Mouse (Mus musculus): ENCODE measurements at regions not wholly inside any gene's neighbourhood (a gene's known extent, or its start where the extent isn't known, plus 50 kb on each side); places are given as distances from the start of the nearest gene placed in this dataset.

DNA sequence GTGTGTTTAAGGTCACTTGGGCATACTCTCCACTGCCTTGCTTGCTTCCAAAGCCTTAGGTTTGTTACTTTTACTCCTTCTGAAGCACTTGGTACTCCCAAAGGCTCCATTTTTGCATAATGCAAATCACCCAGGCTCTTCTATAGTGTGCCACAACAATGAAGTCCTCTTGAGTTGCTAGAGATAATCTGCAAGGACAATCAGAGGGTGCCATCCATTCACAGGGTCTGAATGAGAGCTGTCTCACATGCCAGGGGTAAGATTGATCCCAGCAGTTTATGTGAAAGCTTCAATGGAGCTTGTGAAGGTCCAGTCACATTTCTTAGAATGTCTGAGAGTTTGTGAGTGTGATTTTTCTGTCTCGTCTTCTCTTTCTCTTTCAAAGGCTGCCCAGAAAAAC is 310.4 kb upstream of the Nbea start:
- DNase-seq (ENCODE audit: low read depth in 3 of 3, low spot score in 3 of 3) (no peak), ATAC-seq (ENCODE audit: insufficient read depth) (no peak)
- Histone ChIP-seq H3K27me3 (ENCODE audit: control insufficient read depth, insufficient read depth, low read length) (no peaks in the 10 kb centered on the region), H3K4me2 (ENCODE audit: low read depth) (no peak overlapping the region), H3K4me1 (replicated peaks; ENCODE audit: control insufficient read depth in 2 of 2, insufficient read depth in 2 of 2, low read length in 1 of 2) (no peaks in the 10 kb centered on the region), H3K9ac (replicated peaks) (no peak overlapping the region), H3K4me3 (ENCODE audit: insufficient read depth in 1 of 2, low read depth in 2 of 2, low read length in 2 of 2) (no peak overlapping the region), H3K27ac (no peak overlapping the region), H3K9me3 (ENCODE audit: control insufficient read depth, low read length) (no peaks in the 10 kb centered on the region), H3K36me3 (replicated peaks; ENCODE audit: control insufficient read depth, insufficient read depth, low read depth) (no peaks in the 10 kb centered on the region)
- no peak for TF ChIP-seq EP300 (IDR thresholded peaks at IDR 0.05; ENCODE audit: low read depth)
- TF ChIP-seq CTCF (IDR thresholded peaks at IDR 0.05; ENCODE audit: low read depth): no peak
- 41% methylated on average over 1 of the region's 1 CpGs for WGBS (ENCODE audit: insufficient replicate concordance)

GRCm38 (mm10) chr3:56489154-56489553 is 305.7 kb upstream of the Nbea start:
- Histone ChIP-seq H3K27me3 (ENCODE audit: control insufficient read depth, insufficient read depth, low read length) (no peaks in the 10 kb centered on the region), H3K4me1 (replicated peaks; ENCODE audit: control insufficient read depth in 2 of 2, insufficient read depth in 2 of 2, low read length in 1 of 2) (no peaks in the 10 kb centered on the region), H3K4me2 (ENCODE audit: low read depth) (no peak overlapping the region), H3K27ac (no peak overlapping the region), H3K36me3 (replicated peaks; ENCODE audit: control insufficient read depth, insufficient read depth, low read depth) (no peaks in the 10 kb centered on the region), H3K9me3 (ENCODE audit: control insufficient read depth, low read length) (no peaks in the 10 kb centered on the region), H3K9ac (replicated peaks) (no peak overlapping the region), H3K4me3 (ENCODE audit: insufficient read depth in 1 of 2, low read depth in 2 of 2, low read length in 2 of 2) (no peak overlapping the region)
- WGBS (ENCODE audit: insufficient replicate concordance): 46% methylated on average over 5 of the region's 5 CpGs
- ATAC-seq (ENCODE audit: insufficient read depth) (no peak), DNase-seq (ENCODE audit: low read depth in 3 of 3, low spot score in 3 of 3) (no peak)
- TF ChIP-seq CTCF (IDR thresholded peaks at IDR 0.05; ENCODE audit: low read depth) (no peak), EP300 (IDR thresholded peaks at IDR 0.05; ENCODE audit: low read depth) (no peak)

GRCm38 (mm10) chr3:56485550-56486400 is 302.3 kb upstream of the Nbea start:
- Histone ChIP-seq H3K36me3 (replicated peaks; ENCODE audit: control insufficient read depth, insufficient read depth, low read depth) (no peaks in the 10 kb centered on the region), H3K9ac (replicated peaks) (no peak overlapping the region), H3K4me2 (ENCODE audit: low read depth) (no peak overlapping the region), H3K4me1 (replicated peaks; ENCODE audit: control insufficient read depth in 2 of 2, insufficient read depth in 2 of 2, low read length in 1 of 2) (no peaks in the 10 kb centered on the region), H3K9me3 (ENCODE audit: control insufficient read depth, low read length) (no peaks in the 10 kb centered on the region), H3K27ac (no peak overlapping the region), H3K4me3 (ENCODE audit: insufficient read depth in 1 of 2, low read depth in 2 of 2, low read length in 2 of 2) (no peak overlapping the region), H3K27me3 (ENCODE audit: control insufficient read depth, insufficient read depth, low read length) (no peaks in the 10 kb centered on the region)
- no peak for TF ChIP-seq CTCF (IDR thresholded peaks at IDR 0.05; ENCODE audit: low read depth)
- TF ChIP-seq EP300 (IDR thresholded peaks at IDR 0.05; ENCODE audit: low read depth): no peak
- DNase-seq (ENCODE audit: low read depth in 3 of 3, low spot score in 3 of 3): no peak
- ATAC-seq (ENCODE audit: insufficient read depth): no peak
- 61% methylated on average over 12 of the region's 12 CpGs for WGBS (ENCODE audit: insufficient replicate concordance)

DNA sequence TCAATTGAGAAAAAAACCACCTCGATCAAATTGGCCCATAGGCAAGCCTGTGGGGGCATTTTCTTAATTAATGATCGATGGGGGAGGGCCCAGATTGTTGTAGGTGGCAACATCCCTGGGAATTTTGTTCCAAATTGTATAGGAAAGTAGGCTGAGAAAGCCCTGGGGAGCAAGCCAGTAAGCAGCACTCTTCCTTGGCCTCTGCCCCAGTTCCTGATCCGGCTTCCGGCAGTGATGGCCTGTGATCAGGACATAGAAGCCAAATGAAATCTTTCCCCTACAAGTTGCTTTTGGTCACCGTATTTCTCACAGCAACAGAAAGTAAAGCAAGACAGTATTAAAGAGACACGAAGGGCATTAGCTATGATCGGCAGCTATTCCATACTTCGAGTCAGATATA is 300.6 kb upstream of the Nbea start:
- no peak for ATAC-seq (ENCODE audit: insufficient read depth)
- WGBS (ENCODE audit: insufficient replicate concordance): 74% methylated on average over 8 of the region's 8 CpGs
- Histone ChIP-seq H3K27me3 (ENCODE audit: control insufficient read depth, insufficient read depth, low read length) (no peaks in the 10 kb centered on the region), H3K27ac (no peak overlapping the region), H3K9me3 (ENCODE audit: control insufficient read depth, low read length) (no peaks in the 10 kb centered on the region), H3K4me1 (replicated peaks; ENCODE audit: control insufficient read depth in 2 of 2, insufficient read depth in 2 of 2, low read length in 1 of 2) (no peaks in the 10 kb centered on the region), H3K4me3 (ENCODE audit: insufficient read depth in 1 of 2, low read depth in 2 of 2, low read length in 2 of 2) (no peak overlapping the region), H3K36me3 (replicated peaks; ENCODE audit: control insufficient read depth, insufficient read depth, low read depth) (no peaks in the 10 kb centered on the region), H3K9ac (replicated peaks) (no peak overlapping the region), H3K4me2 (ENCODE audit: low read depth) (no peak overlapping the region)
- TF ChIP-seq EP300 (IDR thresholded peaks at IDR 0.05; ENCODE audit: low read depth) (no peak), CTCF (IDR thresholded peaks at IDR 0.05; ENCODE audit: low read depth) (no peak)
- no peak for DNase-seq (ENCODE audit: low read depth in 3 of 3, low spot score in 3 of 3)

GRCm38 (mm10) chr3:56483370-56483769 is 299.9 kb upstream of the Nbea start:
- TF ChIP-seq CTCF (IDR thresholded peaks at IDR 0.05; ENCODE audit: low read depth): no peak
- no peak for TF ChIP-seq EP300 (IDR thresholded peaks at IDR 0.05; ENCODE audit: low read depth)
- ATAC-seq (ENCODE audit: insufficient read depth) (no peak), DNase-seq (ENCODE audit: low read depth in 3 of 3, low spot score in 3 of 3) (no peak)
- Histone ChIP-seq H3K36me3 (replicated peaks; ENCODE audit: control insufficient read depth, insufficient read depth, low read depth) (no peaks in the 10 kb centered on the region), H3K4me3 (ENCODE audit: insufficient read depth in 1 of 2, low read depth in 2 of 2, low read length in 2 of 2) (no peak overlapping the region), H3K4me1 (replicated peaks; ENCODE audit: control insufficient read depth in 2 of 2, insufficient read depth in 2 of 2, low read length in 1 of 2) (no peaks in the 10 kb centered on the region), H3K9me3 (ENCODE audit: control insufficient read depth, low read length) (no peaks in the 10 kb centered on the region), H3K4me2 (ENCODE audit: low read depth) (no peak overlapping the region), H3K9ac (replicated peaks) (no peak overlapping the region), H3K27me3 (ENCODE audit: control insufficient read depth, insufficient read depth, low read length) (no peaks in the 10 kb centered on the region), H3K27ac (no peak overlapping the region)
- WGBS (ENCODE audit: insufficient replicate concordance): 52% methylated on average over 4 of the region's 4 CpGs

Measured in liver, embryonic 14.5 days (tissue).